Comparison of ENCODE assay signal across 13 mouse cellular contexts in the genomic region with DNA sequence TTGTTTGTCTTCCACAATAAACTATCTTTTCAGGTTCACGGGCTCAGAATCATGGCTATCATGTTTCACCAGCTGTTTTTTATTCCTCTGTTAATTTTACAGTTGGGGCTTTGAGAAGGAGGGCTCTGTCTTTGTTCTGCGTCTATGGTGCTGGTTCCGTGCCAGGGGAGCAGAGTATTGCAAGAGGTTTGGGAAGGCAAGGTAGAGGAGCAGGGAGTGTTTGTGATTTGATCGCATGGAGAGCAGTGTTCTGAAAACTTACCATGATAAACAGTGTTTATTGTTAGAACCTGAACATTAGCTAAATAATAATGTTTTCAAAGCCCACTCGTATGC.
DNase-seq lines count a peak whose midpoint lies in the region; ATAC-seq and TF ChIP-seq lines count a peak whose summit lies in the region.
"Had no signal": no experiment of that assay in that cellular context is flagged by ENCODE, and none has a peak within 500 bp of the region (broad histone marks: within the 10 kb centered on the region; RNA-seq: fewer than 3 reads in every experiment).

No protein-coding gene starts in this region.

- no peaks in the 10 kb centered on the region for H3K36me3 ChIP-seq in lung, embryonic 14.5 days (ENCODE audit: insufficient read depth)
- H3K36me3 ChIP-seq in hindbrain, embryonic 14.5 days (replicated peaks; ENCODE audit: control insufficient read depth, insufficient read depth) = no peaks in the 10 kb centered on the region
- no peaks in the 10 kb centered on the region for H3K36me3 ChIP-seq in neural tube, embryonic 15.5 days
- H3K36me3 ChIP-seq: heart, embryonic 10.5 days; midbrain, embryonic 15.5 days had no signal

- H3K9ac ChIP-seq in lung, embryonic 14.5 days = no peak overlapping the region
- H3K9ac ChIP-seq in hindbrain, embryonic 14.5 days = no peak overlapping the region
- H3K9ac ChIP-seq in neural tube, embryonic 15.5 days (replicated peaks) = no peak overlapping the region
- H3K9ac ChIP-seq: midbrain, embryonic 15.5 days had no signal

- H3K27me3 ChIP-seq in lung, embryonic 14.5 days (ENCODE audit: insufficient read depth, low read length) = no peaks in the 10 kb centered on the region
- no peaks in the 10 kb centered on the region for H3K27me3 ChIP-seq in hindbrain, embryonic 14.5 days (ENCODE audit: control insufficient read depth, insufficient read depth, low read length)
- no peaks in the 10 kb centered on the region for H3K27me3 ChIP-seq in neural tube, embryonic 15.5 days (replicated peaks)
- H3K27me3 ChIP-seq: midbrain, embryonic 15.5 days had no signal

- peak; percentile 20 to 34 for DNase-seq in cerebellum, postnatal 10 days
- DNase-seq in cerebellum, adult 11 months = no peak
- DNase-seq in lung, embryonic 14.5 days = peak; percentile 36
- no peak for DNase-seq in lung, postnatal 14 days
- no peak for DNase-seq in hindbrain, embryonic 14.5 days (ENCODE audit: low spot score)
- DNase-seq in cerebellum, adult 11-12 months = no peak
- no peak for DNase-seq in ovary, postnatal 36 days (ENCODE audit: low spot score)
- DNase-seq: adrenal gland, postnatal 25 days; lung, adult 18-20 months; thymus, adult 18-20 months had no signal

- ATAC-seq in lung, embryonic 14.5 days (ENCODE audit: insufficient read depth) = no peak
- no peak for ATAC-seq in hindbrain, embryonic 14.5 days (ENCODE audit: low FRiP score)
- no peak for ATAC-seq in neural tube, embryonic 15.5 days (ENCODE audit: low FRiP score)

- no peak overlapping the region for H3K4me3 ChIP-seq in lung, embryonic 14.5 days (ENCODE audit: low read depth, low read length)
- no peak overlapping the region for H3K4me3 ChIP-seq in hindbrain, embryonic 14.5 days (replicated peaks; ENCODE audit: low read length)
- H3K4me3 ChIP-seq in neural tube, embryonic 15.5 days (replicated peaks) = no peak overlapping the region
- H3K4me3 ChIP-seq: heart, embryonic 10.5 days; midbrain, embryonic 15.5 days had no signal

- no peak for TF ChIP-seq CTCF in lung, embryonic 14.5 days (IDR thresholded peaks at IDR 0.05; ENCODE audit: low read depth)

- no peak overlapping the region for H3K27ac ChIP-seq in lung, embryonic 14.5 days (ENCODE audit: low read depth)
- H3K27ac ChIP-seq in hindbrain, embryonic 14.5 days = peak overlapping the region; percentile 49; the same call in 1 of the 2 replicates
- H3K27ac ChIP-seq in neural tube, embryonic 15.5 days (replicated peaks) = no peak overlapping the region
- H3K27ac ChIP-seq: heart, embryonic 10.5 days; midbrain, embryonic 15.5 days had no signal

- WGBS in lung, embryonic 14.5 days = 44% methylated on average over 5 of the region's 5 CpGs
- 67% methylated on average over 5 of the region's 5 CpGs for WGBS in hindbrain, embryonic 14.5 days
- 61% methylated on average over 5 of the region's 5 CpGs for WGBS in neural tube, embryonic 15.5 days

- peak overlapping the region; percentile 42 for H3K4me2 ChIP-seq in lung, embryonic 14.5 days
- H3K4me2 ChIP-seq in hindbrain, embryonic 14.5 days (replicated peaks) = no peak overlapping the region; the same call in 1 of the 2 replicates
- H3K4me2 ChIP-seq in neural tube, embryonic 15.5 days = peak overlapping the region; percentile 17
- H3K4me2 ChIP-seq: midbrain, embryonic 15.5 days had no signal

- H3K4me1 ChIP-seq in lung, embryonic 14.5 days (ENCODE audit: insufficient read depth) = 0 out of 2 replicates have a peak, but pooled peaks cover 3% of the 10 kb centered on the region
- peaks cover 9% of the 10 kb centered on the region; the same call in 1 of the 2 replicates for H3K4me1 ChIP-seq in hindbrain, embryonic 14.5 days (replicated peaks; ENCODE audit: control insufficient read depth, insufficient read depth, low read length)
- H3K4me1 ChIP-seq in neural tube, embryonic 15.5 days = no peaks in the 10 kb centered on the region
- H3K4me1 ChIP-seq: heart, embryonic 10.5 days; midbrain, embryonic 15.5 days had no signal

- H3K9me3 ChIP-seq in lung, embryonic 14.5 days (ENCODE audit: low read depth, low read length) = no peaks in the 10 kb centered on the region
- no peaks in the 10 kb centered on the region for H3K9me3 ChIP-seq in hindbrain, embryonic 14.5 days (ENCODE audit: control insufficient read depth, low read length)
- H3K9me3 ChIP-seq in neural tube, embryonic 15.5 days (replicated peaks) = no peaks in the 10 kb centered on the region
- H3K9me3 ChIP-seq: heart, embryonic 10.5 days; midbrain, embryonic 15.5 days had no signal

Comparison
In these comparisons a context has a peak if more than half of its experiments do, and no peak if none do; other contexts are left out.
1. DNase-seq: peak in cerebellum, postnatal 10 days (2 of 2) and lung, embryonic 14.5 days (single experiment); none in cerebellum, adult 11 months (single experiment), lung, postnatal 14 days (single experiment), hindbrain, embryonic 14.5 days (single experiment), cerebellum, adult 11-12 months (single experiment) and ovary, postnatal 36 days (single experiment).